Mouse (Mus musculus) testis, adult 2 months (tissue): ENCODE results near the gene Bmp5.

Experiments used
- CTCF ChIP-seq: fragments of 200-500 bp; IDR thresholded peaks from 2 replicates; pipeline ENCODE4 v1.5.1; 2012; ENCODE audit warnings: low read depth, mild to moderate bottlenecking, inconsistent platforms, low read length, moderate library complexity; ENCODE audit not compliant: control insufficient read depth, insufficient read depth, insufficient replicate concordance
- POLR2A ChIP-seq: fragments of 200-500 bp; IDR thresholded peaks from 2 replicates; pipeline ENCODE4 v1.6.1; 2012; ENCODE audit warnings: low read depth, mild to moderate bottlenecking, inconsistent platforms, low read length, moderate library complexity; ENCODE audit not compliant: control insufficient read depth

DNA sequence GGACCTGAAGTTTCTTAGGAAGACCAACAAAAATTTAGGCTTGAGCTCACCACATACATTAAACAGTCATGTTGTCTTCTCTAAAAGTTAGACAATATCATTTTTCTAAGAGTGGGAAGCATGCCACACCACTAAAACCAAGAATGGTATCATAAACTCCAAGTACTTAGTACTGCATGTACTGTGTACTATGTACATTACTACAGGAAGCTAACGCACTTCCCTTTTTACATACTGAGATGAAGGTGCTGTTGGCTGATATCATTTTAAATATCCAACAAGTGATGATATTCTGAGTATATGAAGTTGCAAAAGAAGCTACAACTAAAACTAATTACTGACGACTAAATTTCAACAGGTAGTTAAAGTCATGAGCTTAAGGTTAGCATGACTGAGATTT lies 13.6 kb upstream of the Bmp5 start:
- no peak for TF ChIP-seq POLR2A
- no peak for TF ChIP-seq CTCF
